In the genomic region with DNA sequence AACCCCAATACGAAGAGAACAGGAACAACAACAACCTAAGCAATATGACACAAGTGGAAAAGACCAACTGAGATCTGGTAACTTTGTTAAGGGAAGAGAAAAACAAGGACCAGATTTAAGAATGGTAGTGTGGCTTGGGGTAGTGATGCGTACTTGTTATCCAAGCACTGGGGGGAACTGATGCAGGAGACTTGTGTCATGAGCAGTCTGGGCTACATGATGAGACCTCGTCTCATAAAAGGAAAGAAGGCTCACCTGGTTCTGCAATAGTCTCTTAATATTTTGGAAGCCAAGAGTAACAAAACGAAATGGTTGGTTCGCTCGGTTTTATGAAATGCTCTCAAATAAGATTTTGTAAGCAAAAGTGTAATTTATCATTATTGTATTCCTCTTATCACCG, we compare ENCODE assay signal across 8 mouse cellular contexts. TPM values are rescaled to one million over a fixed set of nuclear protein-coding genes. Genes with fewer than 3 reads are reported as not detected.
DNase-seq lines count a peak whose midpoint lies in the region; ATAC-seq lines count a peak whose summit lies in the region.

No protein-coding gene starts in this region.

- peak overlapping the region; percentile 77 for H3K9ac ChIP-seq in heart, embryonic 15.5 days
- H3K9ac ChIP-seq in hindbrain, embryonic 13.5 days: peak overlapping the region; percentile 80
- H3K9ac ChIP-seq in midbrain, embryonic 12.5 days (replicated peaks): peak overlapping the region; percentile 70; the same call in 1 of the 2 replicates

- peaks cover 3% of the 10 kb centered on the region; the same call in 1 of the 2 replicates for H3K36me3 ChIP-seq in heart, embryonic 15.5 days
- no peaks in the 10 kb centered on the region for H3K36me3 ChIP-seq in hindbrain, embryonic 13.5 days
- H3K36me3 ChIP-seq in midbrain, embryonic 12.5 days: no peaks in the 10 kb centered on the region

- H3K9me3 ChIP-seq in heart, embryonic 15.5 days (replicated peaks): no peaks in the 10 kb centered on the region
- H3K9me3 ChIP-seq in hindbrain, embryonic 13.5 days: no peaks in the 10 kb centered on the region
- H3K9me3 ChIP-seq in midbrain, embryonic 12.5 days: no peaks in the 10 kb centered on the region

- H3K4me2 ChIP-seq in heart, embryonic 15.5 days: peak overlapping the region; percentile 79
- peak overlapping the region; percentile 68 for H3K4me2 ChIP-seq in hindbrain, embryonic 13.5 days
- H3K4me2 ChIP-seq in midbrain, embryonic 12.5 days (replicated peaks): peak overlapping the region; percentile 60

- peak overlapping the region; percentile 92; the same call in 1 of the 2 replicates for H3K27ac ChIP-seq in heart, embryonic 15.5 days
- H3K27ac ChIP-seq in hindbrain, embryonic 13.5 days: peak overlapping the region; percentile 97
- H3K27ac ChIP-seq in midbrain, embryonic 12.5 days (replicated peaks): no peak overlapping the region

- H3K4me1 ChIP-seq in heart, embryonic 15.5 days (replicated peaks): peaks cover 12% of the 10 kb centered on the region
- peaks cover 7% of the 10 kb centered on the region for H3K4me1 ChIP-seq in hindbrain, embryonic 13.5 days (replicated peaks)
- H3K4me1 ChIP-seq in midbrain, embryonic 12.5 days: 0 out of 2 replicates have a peak, but pooled peaks cover 3% of the 10 kb centered on the region

- intact Hi-C loops in left cerebral cortex, postnatal 4 days (cut with DNase I): no loop called here

- no peaks in the 10 kb centered on the region for H3K27me3 ChIP-seq in heart, embryonic 15.5 days
- H3K27me3 ChIP-seq in hindbrain, embryonic 13.5 days: no peaks in the 10 kb centered on the region
- H3K27me3 ChIP-seq in midbrain, embryonic 12.5 days: no peaks in the 10 kb centered on the region

- peak overlapping the region; percentile 66 for H3K4me3 ChIP-seq in heart, embryonic 15.5 days
- H3K4me3 ChIP-seq in hindbrain, embryonic 13.5 days: peak overlapping the region; percentile 54
- peak overlapping the region; percentile 56 for H3K4me3 ChIP-seq in midbrain, embryonic 12.5 days

- DNase-seq in heart, adult 18-20 months: no peak
- DNase-seq in NIH3T3 (ENCODE audit: low read depth): peak; percentile 1
- DNase-seq in frontal cortex, postnatal 14 days (ENCODE audit: low spot score in 2 of 2): no peak
- no peak for DNase-seq in cerebellum, adult 11-12 months
- DNase-seq in left cerebral cortex, postnatal 4 days: no peak

- no peak for ATAC-seq in heart, embryonic 15.5 days (replicated peaks; ENCODE audit: insufficient number of reproducible peaks, insufficient read depth, low FRiP score, low read depth)
- 0 out of 2 replicates have a peak, but pooled peaks have one; percentile 48 for ATAC-seq in hindbrain, embryonic 13.5 days (ENCODE audit: low FRiP score)
- ATAC-seq in midbrain, embryonic 12.5 days (ENCODE audit: low FRiP score, low read depth): no peak

- WGBS in heart, embryonic 15.5 days: 37% methylated on average over 7 of the region's 7 CpGs
- 39% methylated on average over 7 of the region's 7 CpGs for WGBS in hindbrain, embryonic 13.5 days
- WGBS in midbrain, embryonic 12.5 days: 39% methylated on average over 7 of the region's 7 CpGs

RNA-seq across cellular contexts. Expression of gene Rab6a, which starts 25.0 kb away (rescaled TPM):
- polyA plus RNA-seq in heart, embryonic 15.5 days (2015; fragmentation: Nextera tagmentation; extraction: Ambion mirVana): 85.1 and 85.5 TPM in 2 replicates
- 10 to 100 TPM; 60.2 to 63.9 TPM for total RNA-seq in heart, adult 18-20 months (2021)
- polyA plus RNA-seq in hindbrain, embryonic 13.5 days (2015; fragmentation: Nextera tagmentation; extraction: Ambion mirVana): 224 and 226 TPM in 2 replicates
- 162 and 179 TPM in 2 replicates for polyA plus RNA-seq in midbrain, embryonic 12.5 days (2016; fragmentation: Nextera tagmentation; extraction: Ambion mirVana)
- total RNA-seq in left cerebral cortex, postnatal 4 days (2021): 100 to 1,000 TPM; 298 to 307 TPM

RNA-seq across cellular contexts. Expression of gene Mrpl48, which starts 25.9 kb away (rescaled TPM):
- polyA plus RNA-seq in heart, embryonic 15.5 days (2015; fragmentation: Nextera tagmentation; extraction: Ambion mirVana): 72.2 and 89.3 TPM in 2 replicates
- 10 to 100 TPM; 63.9 to 78.5 TPM for total RNA-seq in heart, adult 18-20 months (2021)
- 81.8 and 91.8 TPM in 2 replicates for polyA plus RNA-seq in hindbrain, embryonic 13.5 days (2015; fragmentation: Nextera tagmentation; extraction: Ambion mirVana)
- polyA plus RNA-seq in midbrain, embryonic 12.5 days (2016; fragmentation: Nextera tagmentation; extraction: Ambion mirVana): 67.7 and 69.4 TPM in 2 replicates
- total RNA-seq in left cerebral cortex, postnatal 4 days (2021): 10 to 100 TPM; 44.9 to 47.4 TPM

RNA-seq across cellular contexts. Expression of gene Coa4, which starts 45.4 kb away (rescaled TPM):
- 20.3 and 21.1 TPM in 2 replicates for polyA plus RNA-seq in heart, embryonic 15.5 days (2015; fragmentation: Nextera tagmentation; extraction: Ambion mirVana)
- total RNA-seq in heart, adult 18-20 months (2021): 10 to 100 TPM; 16.2 to 17.6 TPM
- 15.8 and 17.2 TPM in 2 replicates for polyA plus RNA-seq in hindbrain, embryonic 13.5 days (2015; fragmentation: Nextera tagmentation; extraction: Ambion mirVana)
- 15.6 and 17.8 TPM in 2 replicates for polyA plus RNA-seq in midbrain, embryonic 12.5 days (2016; fragmentation: Nextera tagmentation; extraction: Ambion mirVana)
- total RNA-seq in left cerebral cortex, postnatal 4 days (2021): 1 to 10 TPM; 8.9 to 9.0 TPM
